Mouse (Mus musculus): ENCODE results near the gene Nav2. TPM values are rescaled to one million over a fixed set of nuclear protein-coding genes. Genes with fewer than 3 reads are reported as not detected.

Gene Nav2
- polyA plus RNA-seq, 1 experiment from 2014 or later, result 6.0 TPM

GRCm38 (mm10) chr7:49272445-49273439 lies 364.2 kb downstream of the Nav2 start:
- DNase-seq (ENCODE audit: low spot score) (peak; percentile 81), ATAC-seq (ENCODE audit: low FRiP score, low TSS enrichment) (0 out of 2 replicates have a peak, but pooled peaks have one; percentile 19)
- no peak overlapping the region for H3K27ac ChIP-seq (replicated peaks)
- TF ChIP-seq EP300 (optimal IDR thresholded peaks at IDR 0.05) (no peak), CTCF (IDR thresholded peaks at IDR 0.05; ENCODE audit: low read depth) (peak; percentile 98)
- no peaks in the 10 kb centered on the region for H3K36me3 ChIP-seq (ENCODE audit: control insufficient read depth, insufficient read depth, low read length)
- no peak overlapping the region for H3K4me2 ChIP-seq (replicated peaks; ENCODE audit: low read depth)
- H3K4me1 ChIP-seq (replicated peaks; ENCODE audit: control insufficient read depth, insufficient read depth), result no peaks in the 10 kb centered on the region
- no peaks in the 10 kb centered on the region for H3K27me3 ChIP-seq (ENCODE audit: control insufficient read depth, insufficient read depth, low read length)
- H3K9ac ChIP-seq (ENCODE audit: low read length), result no peak overlapping the region
- no peak overlapping the region for H3K4me3 ChIP-seq (ENCODE audit: low read depth, low read length)
- no peaks in the 10 kb centered on the region for H3K9me3 ChIP-seq (ENCODE audit: control insufficient read depth, low read length)
- WGBS, result 33% methylated on average over 16 of the region's 16 CpGs

DNA sequence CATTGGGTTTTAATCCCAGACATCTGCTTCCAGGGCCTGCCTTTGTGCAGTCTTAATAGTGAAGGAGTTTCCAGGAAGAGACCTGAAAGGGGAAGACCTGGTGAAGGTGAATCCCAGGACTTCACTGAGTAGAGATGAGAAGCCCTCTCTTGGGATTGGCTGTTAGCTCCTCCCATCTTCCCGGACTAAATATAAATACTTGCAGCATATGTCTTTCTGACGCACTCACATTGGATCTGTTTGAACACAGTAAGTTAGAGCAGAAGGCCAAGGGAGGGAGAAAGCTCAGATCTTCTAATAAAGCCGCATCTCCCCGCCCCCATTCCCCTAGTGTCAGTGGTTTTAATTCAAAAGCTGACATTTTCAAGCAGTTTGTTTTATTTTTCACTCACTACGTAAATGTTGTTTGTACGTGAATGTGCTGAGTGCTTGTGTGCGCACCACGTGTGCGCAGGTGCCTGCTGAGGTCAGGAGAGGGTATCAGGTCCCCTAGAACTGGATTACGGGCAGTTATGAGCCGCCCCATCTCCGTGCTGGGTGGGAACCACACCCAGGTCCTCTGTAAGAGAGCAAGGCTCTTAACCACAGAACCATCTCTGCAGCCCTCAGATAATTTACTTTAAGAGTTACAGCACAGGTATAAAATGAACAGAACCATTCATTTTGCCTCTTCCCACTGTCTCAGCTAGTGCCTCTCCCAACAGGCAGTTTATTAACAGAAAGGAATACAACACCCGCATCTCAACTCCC lies 365.6 kb downstream of the Nav2 start:
- H3K4me2 ChIP-seq (replicated peaks; ENCODE audit: low read depth), result no peak overlapping the region
- no peak overlapping the region for H3K9ac ChIP-seq (ENCODE audit: low read length)
- no peaks in the 10 kb centered on the region for H3K36me3 ChIP-seq (ENCODE audit: control insufficient read depth, insufficient read depth, low read length)
- H3K27me3 ChIP-seq (ENCODE audit: control insufficient read depth, insufficient read depth, low read length), result no peaks in the 10 kb centered on the region
- H3K4me3 ChIP-seq (ENCODE audit: low read depth, low read length), result no peak overlapping the region
- TF ChIP-seq EP300 (optimal IDR thresholded peaks at IDR 0.05) (no peak), CTCF (IDR thresholded peaks at IDR 0.05; ENCODE audit: low read depth) (no peak)
- ATAC-seq (ENCODE audit: low FRiP score, low TSS enrichment), result no peak
- H3K4me1 ChIP-seq (replicated peaks; ENCODE audit: control insufficient read depth, insufficient read depth), result no peaks in the 10 kb centered on the region
- DNase-seq (ENCODE audit: low spot score), result no peak
- H3K9me3 ChIP-seq (ENCODE audit: control insufficient read depth, low read length), result no peaks in the 10 kb centered on the region
- no peak overlapping the region for H3K27ac ChIP-seq (replicated peaks)
- WGBS, result 74% methylated on average over 13 of the region's 13 CpGs

DNA sequence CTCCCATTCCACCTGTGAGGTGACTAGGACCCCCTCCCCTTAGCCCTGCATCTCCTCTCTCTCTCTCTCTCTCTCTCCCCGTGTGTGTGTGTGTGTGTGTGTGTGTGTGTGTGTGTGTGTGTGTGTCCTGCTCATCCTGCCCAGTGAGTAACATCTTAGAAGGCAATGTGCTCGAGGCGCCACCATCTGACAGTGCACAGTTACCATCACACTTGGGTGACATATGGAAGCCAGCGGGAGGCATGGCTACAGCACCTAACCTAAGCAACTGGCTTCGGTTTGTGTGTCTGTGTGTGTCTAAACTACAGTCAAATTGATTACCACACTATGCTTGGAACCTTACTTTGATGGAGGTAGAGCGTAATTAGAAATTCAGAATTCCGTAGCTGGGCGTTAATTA lies 366.2 kb downstream of the Nav2 start:
- TF ChIP-seq CTCF (IDR thresholded peaks at IDR 0.05; ENCODE audit: low read depth) (no peak), EP300 (optimal IDR thresholded peaks at IDR 0.05) (no peak)
- Histone ChIP-seq H3K27me3 (ENCODE audit: control insufficient read depth, insufficient read depth, low read length) (no peaks in the 10 kb centered on the region), H3K9ac (ENCODE audit: low read length) (no peak overlapping the region), H3K27ac (replicated peaks) (no peak overlapping the region), H3K4me2 (replicated peaks; ENCODE audit: low read depth) (no peak overlapping the region), H3K4me1 (replicated peaks; ENCODE audit: control insufficient read depth, insufficient read depth) (no peaks in the 10 kb centered on the region), H3K36me3 (ENCODE audit: control insufficient read depth, insufficient read depth, low read length) (no peaks in the 10 kb centered on the region), H3K4me3 (ENCODE audit: low read depth, low read length) (no peak overlapping the region), H3K9me3 (ENCODE audit: control insufficient read depth, low read length) (no peaks in the 10 kb centered on the region)
- 78% methylated on average over 8 of the region's 8 CpGs for WGBS
- DNase-seq (ENCODE audit: low spot score), result no peak
- no peak for ATAC-seq (ENCODE audit: low FRiP score, low TSS enrichment)

DNA sequence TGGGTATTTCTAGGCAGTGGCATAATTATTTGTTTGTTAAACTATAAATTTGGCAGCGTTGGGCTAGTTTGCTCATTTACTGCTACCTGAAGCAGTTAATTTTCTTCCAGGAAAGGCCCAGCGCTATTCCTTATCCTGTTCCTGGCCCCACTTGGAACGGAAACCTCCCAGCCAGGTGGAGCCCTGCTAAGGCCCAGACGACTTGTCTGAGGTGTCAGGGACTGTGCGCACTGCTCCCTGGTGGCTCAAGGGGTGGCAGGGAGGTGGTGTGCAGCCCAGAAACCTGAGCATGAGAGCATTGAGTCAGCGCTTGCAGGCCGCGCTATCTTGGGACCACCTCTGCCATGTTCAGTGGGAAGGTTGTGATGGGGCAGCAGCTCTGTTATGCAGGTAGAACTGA lies 367.6 kb downstream of the Nav2 start:
- no peak overlapping the region for H3K4me3 ChIP-seq (ENCODE audit: low read depth, low read length)
- ATAC-seq (ENCODE audit: low FRiP score, low TSS enrichment) (peak; percentile 63; the same call in 1 of the 2 replicates), DNase-seq (ENCODE audit: low spot score) (peak; percentile 55)
- WGBS, result 68% methylated on average over 8 of the region's 8 CpGs
- H3K4me2 ChIP-seq (replicated peaks; ENCODE audit: low read depth), result no peak overlapping the region
- H3K36me3 ChIP-seq (ENCODE audit: control insufficient read depth, insufficient read depth, low read length), result no peaks in the 10 kb centered on the region
- peak; percentile 50 for TF ChIP-seq CTCF (IDR thresholded peaks at IDR 0.05; ENCODE audit: low read depth)
- TF ChIP-seq EP300 (optimal IDR thresholded peaks at IDR 0.05), result no peak
- no peaks in the 10 kb centered on the region for H3K9me3 ChIP-seq (ENCODE audit: control insufficient read depth, low read length)
- H3K27me3 ChIP-seq (ENCODE audit: control insufficient read depth, insufficient read depth, low read length), result no peaks in the 10 kb centered on the region
- no peak overlapping the region for H3K9ac ChIP-seq (ENCODE audit: low read length)
- no peak overlapping the region for H3K27ac ChIP-seq (replicated peaks)
- no peaks in the 10 kb centered on the region for H3K4me1 ChIP-seq (replicated peaks; ENCODE audit: control insufficient read depth, insufficient read depth)

DNA sequence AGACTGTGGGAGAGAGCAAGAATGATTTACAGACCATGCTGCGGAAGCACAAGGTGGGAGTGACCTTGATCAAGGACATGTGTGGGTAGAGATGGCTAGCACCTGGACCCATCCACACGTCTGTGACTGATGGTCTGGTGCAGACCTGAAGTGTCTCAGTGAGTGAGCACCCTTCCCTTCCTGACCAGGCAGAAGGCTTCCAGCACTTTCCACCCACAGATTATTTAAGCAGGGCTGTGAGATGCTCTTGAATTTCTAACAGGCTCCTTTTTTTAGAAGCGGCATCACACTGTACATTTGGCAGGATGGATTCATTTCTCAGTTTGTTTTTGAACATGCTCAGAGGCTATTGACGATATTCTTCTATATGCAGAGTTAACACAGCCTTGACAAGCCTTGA lies 369.2 kb downstream of the Nav2 start:
- Histone ChIP-seq H3K4me2 (replicated peaks; ENCODE audit: low read depth) (no peak overlapping the region), H3K27me3 (ENCODE audit: control insufficient read depth, insufficient read depth, low read length) (no peaks in the 10 kb centered on the region), H3K4me1 (replicated peaks; ENCODE audit: control insufficient read depth, insufficient read depth) (no peaks in the 10 kb centered on the region), H3K27ac (replicated peaks) (0 out of 2 replicates have a peak overlapping the region, but pooled peaks have one; percentile 13), H3K9ac (ENCODE audit: low read length) (no peak overlapping the region), H3K9me3 (ENCODE audit: control insufficient read depth, low read length) (no peaks in the 10 kb centered on the region), H3K36me3 (ENCODE audit: control insufficient read depth, insufficient read depth, low read length) (no peaks in the 10 kb centered on the region), H3K4me3 (ENCODE audit: low read depth, low read length) (no peak overlapping the region)
- TF ChIP-seq EP300 (optimal IDR thresholded peaks at IDR 0.05), result no peak
- no peak for TF ChIP-seq CTCF (IDR thresholded peaks at IDR 0.05; ENCODE audit: low read depth)
- ATAC-seq (ENCODE audit: low FRiP score, low TSS enrichment) (no peak), DNase-seq (ENCODE audit: low spot score) (no peak)
- WGBS, result 78% methylated on average over 4 of the region's 4 CpGs
